Mouse (Mus musculus) cerebellum, adult 11-12 months (tissue): ENCODE measurements around the gene Atp1b2.
"Not testable (repeated sequence)": the region's sequence is repeated elsewhere in the genome, so short reads cannot be mapped to it uniquely, and the experiment has no call there.

ENCODE experiments used
- DNase-seq: peaks from one replicate; pipeline ENCODE4 v3.0.0; 2022

The Atp1b2 gene

GRCm38 (mm10) chr11:69605726-69606490, at the start of gene Atp1b2:
TSS of gene Atp1b2 (minus strand) at chr11:69605942.
- peak; percentile 94 for DNase-seq

- DNase-seq, result no peak
Observed at GRCm38 (mm10) chr11:69654760-69655159, 49.0 kb upstream of the Atp1b2 start.

GRCm38 (mm10) chr11:69653399-69653798, 47.7 kb upstream of the Atp1b2 start:
- no peak for DNase-seq

GRCm38 (mm10) chr11:69645860-69646259, 40.1 kb upstream of the Atp1b2 start:
- DNase-seq, result no peak

GRCm38 (mm10) chr11:69635471-69635870, 29.7 kb upstream of the Atp1b2 start:
- no peak for DNase-seq

GRCm38 (mm10) chr11:69633128-69633866, 27.6 kb upstream of the Atp1b2 start:
- DNase-seq, result peak; percentile 81

GRCm38 (mm10) chr11:69632284-69633089, 26.7 kb upstream of the Atp1b2 start, which contains the start of gene Fxr2:
TSS of gene Fxr2 (plus strand) at chr11:69632990.
- peak; percentile 100 for DNase-seq

- no peak for DNase-seq
Observed at GRCm38 (mm10) chr11:69629802-69630201, 24.1 kb upstream of the Atp1b2 start.

GRCm38 (mm10) chr11:69628286-69628685, 22.5 kb upstream of the Atp1b2 start:
- DNase-seq, result peak; percentile 81

- DNase-seq, result not testable (repeated sequence)
Observed at GRCm38 (mm10) chr11:69624339-69624738, 18.6 kb upstream of the Atp1b2 start.

- DNase-seq, result no peak
Observed at GRCm38 (mm10) chr11:69623006-69623405, 17.3 kb upstream of the Atp1b2 start.

- peak; percentile 66 for DNase-seq
Observed at GRCm38 (mm10) chr11:69622406-69622805, 16.7 kb upstream of the Atp1b2 start.

- DNase-seq, result peak; percentile 66
Observed at GRCm38 (mm10) chr11:69621571-69622268, 16.0 kb upstream of the Atp1b2 start, which contains the start of gene Sat2. TSS of gene Sat2 (plus strand) at chr11:69622024.

- DNase-seq, result no peak
Observed at GRCm38 (mm10) chr11:69620394-69621081, 14.8 kb upstream of the Atp1b2 start.

- no peak for DNase-seq
Observed at GRCm38 (mm10) chr11:69617805-69618204, 12.1 kb upstream of the Atp1b2 start, which contains the start of gene Shbg. TSS of gene Shbg (minus strand) at chr11:69617905.

- no peak for DNase-seq
Observed at GRCm38 (mm10) chr11:69616781-69617180, 11.0 kb upstream of the Atp1b2 start.

- DNase-seq, result not testable (repeated sequence)
Observed at GRCm38 (mm10) chr11:69614257-69614588, 8.5 kb upstream of the Atp1b2 start.

- DNase-seq, result peak; percentile 79
Observed at GRCm38 (mm10) chr11:69613553-69614256, 8.0 kb upstream of the Atp1b2 start.

- peak; percentile 55 for DNase-seq
Observed at GRCm38 (mm10) chr11:69610899-69611298, 5.2 kb upstream of the Atp1b2 start.

GRCm38 (mm10) chr11:69609416-69609815, 3.7 kb upstream of the Atp1b2 start:
- no peak for DNase-seq

GRCm38 (mm10) chr11:69608525-69608924, 2.8 kb upstream of the Atp1b2 start:
- DNase-seq, result no peak
